Mouse (Mus musculus): ENCODE measurements around the gene Praf2. TPM values are rescaled to one million over a fixed set of nuclear protein-coding genes. Genes with fewer than 3 reads are reported as not detected.

Praf2 gene
- total RNA-seq (2023), result 1 to 10 TPM; 3.8 to 5.6 TPM

GRCm38 (mm10) chrX:7728215-7728921, at the start of gene Praf2:
Gene Praf2 (plus strand): TSS chrX:7728439.

GRCm38 (mm10) chrX:7680864-7681263, 47.4 kb upstream of the Praf2 start, which contains the start of gene Magix:
Gene Magix (minus strand): TSS chrX:7681251.

GRCm38 (mm10) chrX:7696954-7697381, 31.3 kb upstream of the Praf2 start, which contains the start of gene Gpkow:
Gene Gpkow (plus strand): TSS chrX:7697131.

GRCm38 (mm10) chrX:7714135-7714899, 13.9 kb upstream of the Praf2 start, which contains the start of gene Wdr45:
Gene Wdr45 (plus strand): TSS chrX:7714333.

GRCm38 (mm10) chrX:7721514-7722281, 6.5 kb upstream of the Praf2 start, which contains the start of gene Gm45208:
Gene Gm45208 (plus strand): TSS chrX:7722245.

GRCm38 (mm10) chrX:7750432-7751116, 22.3 kb downstream of the Praf2 start, which contains the start of gene Ccdc120:
Gene Ccdc120 (minus strand): TSS chrX:7750905.

GRCm38 (mm10) chrX:7762137-7762920, 34.1 kb downstream of the Praf2 start, which contains the start of gene Tfe3:
Gene Tfe3 (plus strand): TSS chrX:7762560.

Other genes with a start within 250 kb of the Praf2 start
- gene Foxp3, start 154.8 kb upstream of the Praf2 start, total RNA-seq (2023), result under 1 TPM in 1 of 2 experiments, not detected in 1; 0.58 TPM
- 1 to 10 TPM; 1.3 to 1.6 TPM for gene Ppp1r3f, start 154.2 kb upstream of the Praf2 start, total RNA-seq (2023)
- gene Ccdc22, start 122.9 kb upstream of the Praf2 start, total RNA-seq (2023), result 10 to 100 TPM; 17.3 to 20.8 TPM
- gene Cacna1f, start 121.4 kb upstream of the Praf2 start, total RNA-seq (2023), result under 1 TPM; 0.24 to 0.49 TPM
- 1 to 10 TPM; 1.3 to 2.0 TPM for gene Syp, start 90.0 kb upstream of the Praf2 start, total RNA-seq (2023)
- gene Prickle3, start 71.2 kb upstream of the Praf2 start, total RNA-seq (2023), result 10 to 100 TPM; 39.8 to 50.1 TPM
- 100 to 1,000 TPM; 469 to 499 TPM for gene Plp2, start 57.0 kb upstream of the Praf2 start, total RNA-seq (2023)
- under 1 TPM; 0.27 to 0.35 TPM for gene Magix, start 47.2 kb upstream of the Praf2 start, total RNA-seq (2023)
- gene Gpkow, start 31.3 kb upstream of the Praf2 start, total RNA-seq (2023), result 10 to 100 TPM; 30.3 to 38.9 TPM
- gene Wdr45, start 14.1 kb upstream of the Praf2 start, total RNA-seq (2023), result 10 to 100 TPM; 46.7 to 57.0 TPM
- gene Gm45208, start 6.2 kb upstream of the Praf2 start, total RNA-seq (2023), result not detected
- gene Ccdc120, start 22.5 kb downstream of the Praf2 start, total RNA-seq (2023), result under 1 TPM in 1 of 2 experiments, not detected in 1; 0.18 TPM
- 10 to 100 TPM; 63.8 to 76.2 TPM for gene Tfe3, start 34.1 kb downstream of the Praf2 start, total RNA-seq (2023)
- 100 to 1,000 TPM; 135 to 144 TPM for gene Gripap1, start 61.3 kb downstream of the Praf2 start, total RNA-seq (2023)
- 1 to 10 TPM; 1.3 to 5.8 TPM for gene Kcnd1, start 93.8 kb downstream of the Praf2 start, total RNA-seq (2023)
- gene Otud5, start 112.9 kb downstream of the Praf2 start, total RNA-seq (2023), result 100 to 1,000 TPM; 115 to 130 TPM
- gene Pim2, start 149.8 kb downstream of the Praf2 start, total RNA-seq (2023), result 1 to 10 TPM; 4.4 to 5.6 TPM
- gene Slc35a2, start 155.6 kb downstream of the Praf2 start, total RNA-seq (2023), result 10 to 100 TPM; 15.6 to 23.7 TPM
- 10 to 100 TPM; 37.7 to 43.9 TPM for gene Pqbp1, start 170.8 kb downstream of the Praf2 start, total RNA-seq (2023)
- gene Timm17b, start 170.9 kb downstream of the Praf2 start, total RNA-seq (2023), result 10 to 100 TPM; 48.6 to 57.2 TPM
- gene Gm10491, start 179.4 kb downstream of the Praf2 start, total RNA-seq (2023), result not detected
- gene Gm10490, start 181.1 kb downstream of the Praf2 start, total RNA-seq (2023), result not detected
- not detected for gene Pcsk1n, start 191.4 kb downstream of the Praf2 start, total RNA-seq (2023)
- gene Eras, start 200.2 kb downstream of the Praf2 start, total RNA-seq (2023), result not detected
- gene Hdac6, start 219.4 kb downstream of the Praf2 start, total RNA-seq (2023), result 10 to 100 TPM in 1 of 2 experiments, 1 to 10 TPM in 1; 8.4 to 10.1 TPM
- gene Gata1, start 249.6 kb downstream of the Praf2 start, total RNA-seq (2023), result 10 to 100 TPM in 1 of 2 experiments, 1 to 10 TPM in 1; 4.3 to 12.0 TPM

Measured in neutrophil, adult 59 days (primary cell).